Mouse (Mus musculus): ENCODE data around the gene Lrrk1.

DNA sequence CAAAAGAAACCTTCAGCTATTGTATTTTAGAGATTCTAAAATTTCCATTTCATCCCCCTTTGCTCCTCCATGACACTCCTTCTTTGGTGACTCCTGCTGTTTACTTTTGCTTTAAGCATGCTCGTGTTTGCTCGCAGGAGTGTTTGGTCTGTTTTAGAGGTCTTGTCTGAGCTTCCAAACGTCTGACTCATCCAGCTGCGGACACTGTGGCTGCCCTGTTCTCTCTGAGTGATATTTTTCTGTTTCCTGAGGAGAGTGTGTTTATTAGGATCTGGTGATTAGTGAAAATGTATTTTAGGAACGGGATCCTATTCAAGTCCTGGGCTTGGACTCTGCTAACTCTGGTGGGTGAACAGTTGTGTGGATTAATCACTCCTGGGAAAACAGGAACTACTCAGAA, 48.5 kb downstream of the Lrrk1 start:
- no peak for TF ChIP-seq ZNF384 (IDR thresholded peaks at IDR 0.05; ENCODE audit: low read depth, low read length)
- no peak for TF ChIP-seq MAFK (IDR thresholded peaks at IDR 0.05; ENCODE audit: insufficient read depth, low read depth, low read length)
- TF ChIP-seq CHD2 (IDR thresholded peaks at IDR 0.05; ENCODE audit: low read depth, low read length) = no peak
- no peak for TF ChIP-seq HCFC1 (IDR thresholded peaks at IDR 0.05; ENCODE audit: borderline replicate concordance, insufficient read depth, low read length)
- no peak for TF ChIP-seq ZC3H11A (IDR thresholded peaks at IDR 0.05; ENCODE audit: borderline replicate concordance, low read depth, low read length)

Data from ES-E14 (cell line).